Mouse (Mus musculus): ENCODE data around the gene D230025D16Rik.
"Not testable (repeated sequence)": the region's sequence is repeated elsewhere in the genome, so short reads cannot be mapped to it uniquely, and the experiment has no call there.

The D230025D16Rik gene

DNA sequence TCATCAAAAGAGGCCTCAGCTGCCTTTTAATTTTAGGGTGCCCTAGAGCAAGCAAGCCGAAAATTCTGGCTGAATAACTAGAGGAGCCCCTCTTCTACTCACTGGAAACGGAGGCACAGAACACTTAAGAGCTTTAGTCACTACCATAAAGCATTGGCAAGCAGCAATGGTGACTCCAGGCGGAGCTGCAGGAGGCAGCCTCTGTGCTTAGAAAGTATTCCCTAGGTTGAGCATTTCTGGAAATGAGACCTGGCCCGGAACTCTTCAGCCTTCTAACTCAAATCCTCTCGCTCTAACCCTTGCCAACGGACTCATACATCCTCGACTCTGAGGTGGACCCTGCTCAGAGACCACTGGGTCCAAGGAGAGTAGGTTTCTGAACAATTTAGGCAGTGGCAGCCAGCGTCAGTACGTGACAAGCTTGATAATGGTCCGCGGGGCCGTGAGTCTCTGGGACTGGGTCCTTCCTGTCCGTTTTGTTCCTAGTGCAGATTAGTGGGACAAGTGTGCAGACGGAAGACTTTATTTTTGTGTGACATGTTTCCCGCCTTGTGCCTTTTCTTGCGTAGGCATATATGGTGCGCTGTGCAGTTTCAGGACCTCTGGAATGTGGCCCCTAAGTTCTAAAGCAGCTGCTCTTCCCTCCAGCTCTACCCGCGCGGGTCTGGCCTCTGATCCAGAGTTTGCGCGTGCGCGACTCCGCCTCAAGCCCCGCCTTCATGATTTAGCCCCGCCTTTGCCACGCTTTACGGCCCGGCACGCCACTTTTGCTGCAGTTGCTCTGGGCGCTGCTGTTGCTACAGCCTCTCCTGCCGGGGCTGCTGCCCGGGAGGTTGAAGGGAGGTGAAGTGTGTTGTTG is at the start of gene D230025D16Rik:
Gene D230025D16Rik (plus strand): TSS at position 733 of the 859 bp plus-strand sequence.
- DNase-seq, result peak; percentile 97

GRCm38 (mm10) chr8:105175287-105175686 is 49.7 kb upstream of the D230025D16Rik start:
- not testable (repeated sequence) for DNase-seq

GRCm38 (mm10) chr8:105178211-105178800 is 46.6 kb upstream of the D230025D16Rik start:
- no peak for DNase-seq

DNA sequence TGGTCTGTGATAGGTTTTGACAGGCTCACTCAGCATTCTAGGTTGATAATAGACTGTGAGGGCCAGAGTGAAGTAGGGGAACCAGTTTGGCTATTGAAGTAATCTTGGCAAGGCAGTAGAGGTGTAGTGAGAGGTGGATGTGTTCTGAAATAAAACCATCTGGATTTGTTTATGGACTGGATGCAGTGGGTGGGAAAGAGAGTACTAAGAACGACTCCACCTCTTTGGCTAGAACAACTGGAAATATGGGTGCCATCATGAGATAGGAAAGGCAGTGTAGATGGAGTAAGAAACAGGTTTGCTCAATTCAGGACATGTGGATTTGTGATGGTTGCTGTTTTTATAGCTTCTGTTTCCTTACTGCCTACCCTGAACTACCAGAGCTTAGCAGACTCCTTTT is 42.7 kb upstream of the D230025D16Rik start:
- no peak for DNase-seq

GRCm38 (mm10) chr8:105186467-105187005 is 38.4 kb upstream of the D230025D16Rik start:
- peak; percentile 37 for DNase-seq

- no peak for DNase-seq
These were observed 32.8 kb upstream of the D230025D16Rik start for GRCm38 (mm10) chr8:105192182-105192581.

GRCm38 (mm10) chr8:105205748-105206147 is 19.2 kb upstream of the D230025D16Rik start:
- DNase-seq, result peak; percentile 32

DNA sequence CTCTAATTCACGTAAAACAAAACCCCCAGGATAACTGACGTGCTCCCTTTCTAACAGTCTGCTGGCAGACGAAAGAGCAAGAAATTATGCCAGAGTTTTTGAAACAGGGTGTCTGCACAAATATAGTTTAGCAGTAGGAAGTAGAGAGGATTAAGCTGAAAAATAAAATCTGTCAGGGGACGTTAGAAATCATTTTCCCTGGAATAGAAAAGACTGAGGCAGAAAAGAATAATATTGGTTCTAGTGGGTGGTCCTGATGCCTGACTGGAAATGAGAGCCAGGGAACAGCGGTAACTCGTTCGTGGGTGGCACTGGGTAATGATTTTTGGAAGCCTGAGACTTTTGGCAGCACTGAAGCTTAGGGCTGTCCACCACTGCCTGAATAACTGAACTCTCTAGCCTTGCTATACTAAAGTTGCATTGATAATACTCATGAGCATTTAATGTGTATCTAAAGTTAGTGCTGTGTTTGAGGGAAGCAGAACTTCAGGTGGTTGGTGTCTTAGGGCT is 18.1 kb upstream of the D230025D16Rik start:
- DNase-seq, result no peak

- DNase-seq, result no peak
These were observed 17.2 kb upstream of the D230025D16Rik start for GRCm38 (mm10) chr8:105207675-105208273.

- no peak for DNase-seq
These were observed 15.5 kb upstream of the D230025D16Rik start for GRCm38 (mm10) chr8:105209153-105210110.

DNA sequence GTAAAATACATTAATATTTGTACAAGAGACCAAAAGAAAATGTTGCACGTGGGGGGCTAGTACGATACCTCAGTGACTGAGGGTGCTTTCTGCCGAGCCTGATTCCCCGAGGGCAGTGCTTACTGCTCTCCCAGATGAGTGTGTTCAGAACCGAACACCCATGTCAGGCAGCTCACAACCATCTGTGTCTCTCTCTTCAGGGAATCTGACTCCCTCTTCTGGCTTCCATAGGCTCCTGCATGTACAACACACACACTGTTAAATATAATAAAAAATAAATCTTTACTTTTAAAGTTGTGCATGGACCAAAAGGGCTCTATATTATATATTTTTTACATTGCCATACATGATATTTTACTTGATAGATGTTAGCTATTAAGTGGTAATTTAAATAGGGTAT is 10.8 kb upstream of the D230025D16Rik start:
- DNase-seq, result no peak

DNA sequence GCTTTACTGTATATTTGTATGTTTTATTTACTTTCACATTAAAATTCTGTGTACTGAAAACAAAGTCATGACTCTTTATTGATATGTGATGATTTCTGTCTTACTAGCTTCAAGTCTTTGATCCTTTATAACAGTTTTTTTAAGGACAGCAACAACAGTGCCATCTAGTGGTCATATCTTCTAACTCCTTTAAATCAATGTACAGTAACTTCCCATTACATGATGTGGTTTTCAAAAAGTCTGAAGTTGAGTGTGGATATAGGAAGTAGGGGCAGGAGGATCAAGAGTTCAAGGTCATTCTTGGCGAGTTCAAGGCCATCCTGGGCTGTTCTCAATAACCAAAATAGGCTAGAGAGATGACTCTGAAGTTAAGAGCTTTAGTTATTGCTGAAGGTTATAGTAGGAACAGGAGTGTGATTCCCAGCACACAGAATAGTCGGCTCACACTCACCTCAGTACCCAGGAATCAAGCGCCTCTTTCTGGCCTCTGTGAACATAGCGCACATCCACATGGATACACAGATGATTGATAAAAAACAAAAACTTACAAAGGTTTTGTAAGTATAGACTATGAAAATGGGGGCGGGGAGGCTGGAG is 6.9 kb upstream of the D230025D16Rik start:
- peak; percentile 81 for DNase-seq

- no peak for DNase-seq
These were observed 1.1 kb upstream of the D230025D16Rik start for GRCm38 (mm10) chr8:105223850-105224249.

DNA sequence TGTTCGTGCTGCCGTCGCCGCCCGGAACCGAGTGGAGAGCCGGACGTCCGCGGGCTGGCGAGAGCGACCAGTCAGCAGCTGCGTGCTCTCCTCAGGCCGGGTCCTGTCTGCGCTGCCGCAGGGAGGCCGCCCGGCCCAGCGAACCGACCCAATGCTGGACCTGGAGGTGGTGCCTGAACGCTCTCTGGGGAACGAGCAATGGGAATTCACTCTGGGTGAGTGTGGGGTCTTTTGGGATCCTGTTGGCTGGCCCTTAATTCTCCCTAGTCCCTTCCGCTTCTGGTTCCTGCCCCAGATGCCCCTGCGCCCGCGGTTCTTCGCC is 288 bp downstream of the D230025D16Rik start:
- DNase-seq, result no peak

DNA sequence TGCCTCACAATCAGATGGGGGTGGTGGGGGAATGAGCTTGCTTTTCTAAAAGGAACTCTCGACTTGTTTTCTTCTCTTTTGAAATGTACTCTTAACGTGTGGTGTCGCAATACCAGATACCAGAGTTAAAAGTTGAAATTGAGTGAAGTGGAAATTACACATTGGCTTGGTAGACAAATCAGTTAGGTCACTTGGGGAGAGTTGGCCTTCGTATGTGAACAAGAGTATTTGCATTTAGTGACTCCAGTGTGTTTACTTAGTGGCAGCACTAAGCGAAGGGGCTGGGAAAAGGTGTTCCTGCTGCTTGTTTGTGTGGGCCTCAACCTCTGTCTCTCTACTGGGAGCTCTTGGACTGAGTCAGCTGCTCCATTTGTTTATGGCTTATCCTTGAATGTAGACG is 972 bp downstream of the D230025D16Rik start:
- DNase-seq, result no peak

- DNase-seq, result no peak
These were observed 6.8 kb downstream of the D230025D16Rik start for GRCm38 (mm10) chr8:105231503-105232320.

- not testable (repeated sequence) for DNase-seq
These were observed 7.4 kb downstream of the D230025D16Rik start for GRCm38 (mm10) chr8:105232321-105232693.

DNA sequence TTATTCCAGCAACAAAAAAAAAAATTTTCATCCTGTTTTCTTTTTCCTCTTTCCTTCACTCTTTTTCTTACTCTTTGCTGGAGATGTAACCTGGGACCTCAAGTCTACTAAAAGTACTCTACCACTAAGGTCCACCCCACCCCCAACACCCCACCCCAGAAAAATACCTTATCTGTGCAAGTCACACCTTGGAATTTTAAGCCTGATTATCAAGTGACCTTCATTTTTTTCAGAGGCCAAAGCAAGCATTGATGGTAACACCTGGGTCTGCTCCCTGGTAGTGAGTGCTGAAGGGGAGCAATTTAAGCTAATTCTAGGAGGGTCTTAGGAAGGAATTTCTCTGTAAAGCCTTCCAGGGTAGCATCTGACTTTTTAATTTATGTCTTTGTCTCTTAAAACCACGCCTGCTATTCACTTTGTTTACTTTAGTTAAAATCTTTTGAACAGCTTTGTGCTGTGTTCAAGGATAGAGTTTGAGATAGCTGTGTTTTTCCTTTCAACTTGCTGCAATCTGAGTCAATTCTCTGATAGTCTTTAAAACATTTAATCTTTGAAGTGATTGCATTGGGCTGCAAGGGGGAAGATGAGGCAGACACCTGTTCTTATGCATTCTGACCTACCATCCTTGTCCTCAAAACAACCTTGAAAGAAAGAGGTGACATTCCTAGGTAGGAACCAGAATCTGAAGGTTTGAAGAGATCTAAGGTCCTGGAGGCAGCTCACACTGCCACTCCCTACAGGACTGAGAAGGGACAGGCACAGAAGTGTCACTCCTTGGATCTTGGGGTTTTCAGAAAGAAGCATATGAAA is 8.4 kb downstream of the D230025D16Rik start:
- DNase-seq, result no peak

DNA sequence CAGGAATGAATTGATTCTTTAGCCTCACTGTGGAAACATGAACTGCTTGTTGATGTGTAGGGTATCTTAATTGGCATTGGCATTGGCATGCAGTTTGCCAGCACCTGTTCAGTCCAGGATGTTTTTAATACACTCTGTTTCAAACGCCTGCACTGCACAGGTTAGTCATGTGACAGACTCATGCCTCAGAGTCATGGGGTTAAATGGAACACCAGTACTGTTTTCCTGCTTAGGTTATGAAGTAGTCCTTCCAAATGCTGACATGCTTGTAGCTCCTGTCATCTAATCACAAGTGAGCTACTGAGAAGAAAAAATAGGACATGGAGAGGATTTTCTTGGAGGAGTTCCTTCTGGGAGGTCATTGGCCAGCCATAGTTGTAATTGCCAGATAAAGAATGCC is 10.3 kb downstream of the D230025D16Rik start:
- DNase-seq, result no peak
